Mouse (Mus musculus) gastrocnemius, postnatal 25 days (tissue): Measurements from ENCODE around the gene Stx1a. TPM values are rescaled to one million over a fixed set of nuclear protein-coding genes. Genes with fewer than 3 reads are reported as not detected.
"Not testable (repeated sequence)": the region's sequence is repeated elsewhere in the genome, so short reads cannot be mapped to it uniquely, and the experiment has no call there.

Experiments
- DNase-seq: peaks from one replicate; pipeline ENCODE4 v3.0.0; 2022
- total RNA-seq, 2 experiments: library from RNA; stranded (reverse); gene quantifications; 1 replicate in 1 of 2; 2 replicates in 1 of 2; pipeline ENCODE4 v1.2.3; 2021

Stx1a gene
- total RNA-seq, 2 experiments from 2014 or later: 0.69 to 1.5 TPM

DNA sequence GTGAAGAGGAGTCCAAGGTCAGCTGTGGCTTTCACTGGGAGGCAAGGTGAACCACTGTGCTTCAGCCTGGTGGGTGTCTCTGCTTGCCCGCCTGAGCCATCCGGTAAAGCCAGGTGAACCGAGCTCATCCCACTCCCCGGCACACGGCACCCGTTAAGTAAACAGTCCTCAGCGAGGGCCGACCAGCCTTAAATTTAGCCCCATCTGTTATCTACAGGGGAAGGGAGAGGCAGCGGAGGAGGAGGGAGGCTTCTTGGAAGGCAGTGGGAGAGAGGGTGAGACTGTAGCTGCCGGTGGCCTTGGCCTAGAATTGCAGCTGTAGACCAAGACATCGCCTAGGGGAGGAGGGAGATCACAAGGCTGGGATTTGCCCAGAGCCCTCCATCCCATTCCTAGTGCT, 17.5 kb downstream of the Stx1a start:
- no peak for DNase-seq

- DNase-seq: no peak
Observed at GRCm38 (mm10) chr5:135042105-135042788, 19.0 kb downstream of the Stx1a start.

- no peak for DNase-seq
Observed at GRCm38 (mm10) chr5:135044575-135044974, 21.3 kb downstream of the Stx1a start.

GRCm38 (mm10) chr5:135048539-135048938, 25.3 kb downstream of the Stx1a start:
- DNase-seq: no peak

- DNase-seq: not testable (repeated sequence)
Observed at GRCm38 (mm10) chr5:135049268-135049667, 26.0 kb downstream of the Stx1a start.

GRCm38 (mm10) chr5:135053356-135053755, 30.1 kb downstream of the Stx1a start:
- DNase-seq: no peak

DNA sequence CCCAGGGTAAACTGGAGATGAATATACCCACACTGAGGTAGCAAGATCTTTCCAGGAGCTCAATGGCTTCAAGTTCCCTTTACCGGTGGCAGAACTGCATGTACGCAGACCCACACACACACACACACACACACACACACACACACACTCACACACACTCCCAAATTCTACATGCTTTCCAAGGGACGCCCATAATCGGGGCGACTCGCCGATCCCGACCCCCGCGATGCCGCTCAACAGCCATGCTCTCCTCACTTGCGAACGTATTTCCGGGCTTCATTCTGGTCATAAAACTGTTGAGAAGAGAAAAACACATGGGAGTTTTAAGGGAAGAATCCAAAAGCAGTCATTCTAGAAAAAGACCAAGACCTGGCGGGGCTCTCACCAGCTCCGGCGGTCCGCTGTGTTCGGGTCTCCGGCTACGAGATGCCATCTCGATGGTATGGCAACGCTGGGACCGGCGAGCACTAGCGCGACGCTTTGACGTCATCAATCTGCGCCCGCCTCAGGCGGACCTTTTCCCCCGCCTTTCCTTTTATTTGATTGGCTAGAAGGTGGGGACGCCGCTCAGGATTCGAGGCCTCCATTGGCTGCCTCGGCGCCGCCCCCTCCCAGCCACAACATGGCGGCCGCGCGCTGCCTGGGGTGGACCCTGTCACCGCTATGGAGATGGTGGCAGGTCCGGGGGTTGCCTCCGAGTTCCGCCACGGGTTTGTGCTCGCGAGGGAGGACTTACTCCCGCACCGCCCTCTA, 40.5 kb downstream of the Stx1a start, which contains the start of gene Dnajc30:
Gene Dnajc30, plus strand, starts transcription at position 574 of the 753 bp plus-strand sequence.
- peak; percentile 94 for DNase-seq

- DNase-seq: no peak
Observed at GRCm38 (mm10) chr5:135064382-135064766, 41.1 kb downstream of the Stx1a start.

- DNase-seq: not testable (repeated sequence)
Observed at GRCm38 (mm10) chr5:135064909-135065446, 41.7 kb downstream of the Stx1a start, which contains the start of gene Bud23. Bud23 (minus strand) TSS chr5:135064959.

- no peak for DNase-seq
Observed at GRCm38 (mm10) chr5:135066008-135066407, 42.7 kb downstream of the Stx1a start.

- DNase-seq: no peak
Observed at GRCm38 (mm10) chr5:135070448-135070847, 47.2 kb downstream of the Stx1a start.

GRCm38 (mm10) chr5:135072061-135072460, 48.8 kb downstream of the Stx1a start:
- DNase-seq: no peak

DNA sequence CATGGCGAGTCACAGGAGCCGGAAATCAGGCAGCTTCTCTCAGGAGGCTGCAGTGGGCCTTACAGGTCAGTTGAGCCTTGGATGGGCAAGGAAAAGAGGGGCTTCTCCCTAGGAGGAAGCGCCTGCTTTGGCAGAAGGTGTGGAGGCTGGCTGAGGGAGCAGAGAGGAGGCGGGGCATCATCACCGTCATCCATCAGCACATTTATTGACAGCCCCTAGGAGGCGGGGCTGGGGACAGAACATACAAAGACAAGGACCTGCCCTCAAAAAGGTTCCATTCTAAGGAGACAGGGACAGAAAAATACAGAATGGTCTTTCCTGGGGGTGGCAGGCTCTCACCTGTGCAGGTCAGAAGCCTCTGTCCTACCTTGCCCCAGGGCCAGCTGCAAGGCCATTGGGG, 49.4 kb downstream of the Stx1a start:
- no peak for DNase-seq

DNA sequence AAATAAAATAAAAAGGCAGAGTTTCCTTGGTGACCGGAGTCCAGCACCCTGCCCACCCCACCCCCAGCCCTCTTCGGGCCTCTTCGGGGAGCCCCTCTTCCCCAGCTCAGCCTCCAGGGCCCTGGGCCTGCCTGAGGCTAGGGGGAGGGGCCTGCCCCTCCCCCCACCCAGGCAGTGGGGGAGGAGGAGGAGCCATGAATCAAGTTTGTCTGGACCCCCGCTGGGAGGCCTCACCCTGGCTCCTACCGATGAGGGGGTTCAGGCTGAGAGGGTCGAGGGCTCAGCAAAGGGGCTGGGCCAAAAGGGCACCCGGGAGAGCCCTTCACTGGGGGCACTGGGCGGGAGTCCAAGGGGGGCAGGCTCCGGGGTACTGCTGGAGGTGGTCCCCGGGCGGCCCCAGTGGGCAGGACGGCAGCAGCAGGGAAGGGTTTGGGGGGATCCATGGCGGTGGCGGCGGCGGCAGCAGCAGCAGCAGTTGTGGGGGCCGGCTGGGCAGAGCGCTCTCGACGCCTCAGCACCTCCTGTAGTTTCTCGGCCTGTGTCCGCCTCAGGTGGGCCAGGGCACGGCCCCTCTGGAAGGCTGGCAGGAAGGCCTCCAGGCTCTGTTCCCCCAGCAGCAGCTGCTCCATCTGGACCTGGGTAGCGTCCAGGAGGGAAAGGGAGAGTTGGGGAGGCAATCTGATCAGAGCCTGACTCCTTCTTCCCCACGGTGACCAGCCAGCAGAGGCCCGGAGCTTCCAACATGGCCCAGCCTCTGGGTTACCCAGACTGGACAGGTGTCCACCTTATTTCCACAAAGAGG, 50.3 kb downstream of the Stx1a start:
- no peak for DNase-seq

DNA sequence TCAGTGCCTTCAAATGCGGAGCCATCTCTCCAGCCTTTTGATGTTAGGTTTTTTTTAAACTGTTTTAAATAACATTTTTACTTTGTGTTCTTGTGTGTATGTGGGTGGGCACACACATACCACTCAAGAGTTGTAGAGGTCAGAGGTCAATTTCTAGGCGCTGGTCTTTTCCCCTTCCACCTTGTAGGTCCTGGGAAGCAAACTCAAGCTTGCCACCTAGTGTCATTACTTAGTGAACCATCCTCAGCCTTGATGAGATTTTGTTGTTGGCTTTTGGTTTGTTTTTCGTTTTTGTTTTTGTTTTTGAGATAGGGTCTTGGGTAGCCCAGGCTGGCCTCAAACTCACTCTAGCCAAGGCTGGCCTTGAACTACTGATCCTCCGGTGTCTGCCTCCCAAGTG, 52.4 kb downstream of the Stx1a start:
- DNase-seq: no peak

GRCm38 (mm10) chr5:135076368-135076767, 53.1 kb downstream of the Stx1a start:
- DNase-seq: no peak

DNA sequence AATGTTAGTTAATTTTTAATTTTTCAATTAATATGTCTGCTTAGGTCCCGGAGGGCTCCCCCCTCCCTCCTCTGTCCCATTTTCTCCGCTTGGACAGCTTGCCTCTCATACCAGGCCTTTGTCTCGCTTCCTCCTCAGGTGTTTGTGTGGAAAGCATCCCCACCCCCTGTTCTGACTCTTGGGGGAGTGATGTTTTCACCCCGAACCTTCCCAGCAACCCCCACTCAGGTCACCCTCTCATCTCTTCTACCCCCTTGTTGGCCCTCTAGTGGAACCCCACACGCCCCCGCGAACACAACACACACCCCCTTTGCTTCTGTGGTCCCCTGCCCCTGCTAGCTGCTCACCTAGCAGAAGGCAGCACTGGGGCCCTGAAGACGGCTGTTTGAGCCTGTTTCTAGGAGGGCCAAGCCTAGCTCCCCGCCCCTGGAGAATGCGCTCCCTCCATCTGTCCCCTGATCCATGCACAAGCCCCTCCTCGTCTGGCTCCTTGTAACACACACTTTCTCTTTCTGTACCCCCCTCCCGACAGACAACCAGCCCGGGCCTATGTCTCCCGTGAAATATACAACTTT, 53.7 kb downstream of the Stx1a start:
- DNase-seq: no peak

- peak; percentile 85 for DNase-seq
Observed at GRCm38 (mm10) chr5:135077564-135078481, 54.5 kb downstream of the Stx1a start, which contains the start of gene Vps37d. Vps37d (minus strand) TSS chr5:135078266.

GRCm38 (mm10) chr5:135078482-135078810, 55.2 kb downstream of the Stx1a start:
- no peak for DNase-seq

GRCm38 (mm10) chr5:135079578-135079977, 56.3 kb downstream of the Stx1a start:
- no peak for DNase-seq

GRCm38 (mm10) chr5:135080539-135080938, 57.3 kb downstream of the Stx1a start:
- no peak for DNase-seq
